Mouse (Mus musculus) gastrocnemius, adult 8-10 months (tissue): ENCODE measurements at regions not wholly inside any gene's neighbourhood (a gene's known extent, or its start where the extent isn't known, plus 50 kb on each side); places are given as distances from the start of the nearest gene placed in this dataset.
A peak's percentile ranks its signal among the peaks of the same experiment; 100 is the strongest.
"Not testable (repeated sequence)": the region's sequence is repeated elsewhere in the genome, so short reads cannot be mapped to it uniquely, and the experiment has no call there.

Experiments
- DNase-seq, 2 experiments: peaks; one replicate each; pipeline ENCODE4 v3.0.0; 2022; ENCODE audit warnings: low spot score in 2 of 2

DNA sequence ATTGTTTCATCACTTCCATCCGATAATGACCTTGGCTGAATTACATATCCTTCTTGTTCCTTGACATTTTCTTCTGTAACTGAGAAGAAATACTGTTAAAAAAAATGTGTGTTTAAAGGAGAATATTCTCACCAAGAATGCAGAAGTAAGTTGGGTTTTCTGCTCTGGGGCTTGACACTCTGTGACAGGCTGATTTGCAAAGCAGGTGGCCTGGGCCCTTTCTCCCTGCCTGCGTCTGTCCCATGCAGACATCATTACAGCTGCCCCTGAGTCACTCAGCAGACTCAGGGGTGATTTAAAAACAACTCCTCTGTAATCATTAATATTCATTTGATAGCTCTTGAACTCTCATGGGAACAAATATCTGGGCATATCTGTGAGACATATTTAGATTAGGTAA lies 229.4 kb upstream of the Synpr start:
- no peak for DNase-seq

DNA sequence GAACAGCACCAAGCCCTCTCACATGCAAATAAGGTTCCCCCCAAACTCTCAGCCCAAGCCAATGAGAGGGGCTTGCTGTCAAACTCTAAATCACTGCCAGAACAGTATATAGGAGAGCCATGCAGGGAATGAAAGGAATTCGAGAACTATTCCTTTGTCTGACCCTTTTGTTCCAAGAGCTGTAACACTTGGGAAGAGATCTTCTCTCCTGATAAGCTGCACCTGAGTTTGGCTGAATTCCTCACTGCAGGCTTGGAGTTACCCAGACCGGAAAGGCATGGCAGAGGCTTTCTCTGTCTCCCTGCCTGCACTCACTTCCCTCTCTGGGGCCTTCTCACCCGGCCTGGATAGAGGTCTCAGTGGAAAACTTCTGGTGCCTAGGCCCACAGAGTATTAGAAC lies 219.7 kb upstream of the Cadps start:
- not testable (repeated sequence) for DNase-seq

DNA sequence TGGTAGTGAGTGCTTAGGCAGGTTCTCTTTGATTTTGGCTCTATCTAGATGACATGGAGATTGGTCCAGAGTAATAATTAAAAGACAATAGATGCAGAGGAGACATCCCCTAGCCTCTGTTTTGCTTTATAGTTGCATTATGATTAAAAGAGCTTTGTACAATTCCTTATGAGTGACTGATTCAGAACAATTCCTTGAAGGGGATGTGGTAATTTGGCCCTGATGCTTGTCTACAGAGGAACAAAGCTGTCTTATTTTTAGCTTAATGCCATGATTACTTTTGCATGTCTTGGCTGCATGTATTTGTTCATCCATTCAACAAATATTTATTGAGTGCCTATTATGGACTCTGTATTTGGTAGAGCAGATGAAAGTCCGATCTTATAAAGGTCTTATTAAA lies 218.9 kb upstream of the Cadps start:
- DNase-seq: no peak

DNA sequence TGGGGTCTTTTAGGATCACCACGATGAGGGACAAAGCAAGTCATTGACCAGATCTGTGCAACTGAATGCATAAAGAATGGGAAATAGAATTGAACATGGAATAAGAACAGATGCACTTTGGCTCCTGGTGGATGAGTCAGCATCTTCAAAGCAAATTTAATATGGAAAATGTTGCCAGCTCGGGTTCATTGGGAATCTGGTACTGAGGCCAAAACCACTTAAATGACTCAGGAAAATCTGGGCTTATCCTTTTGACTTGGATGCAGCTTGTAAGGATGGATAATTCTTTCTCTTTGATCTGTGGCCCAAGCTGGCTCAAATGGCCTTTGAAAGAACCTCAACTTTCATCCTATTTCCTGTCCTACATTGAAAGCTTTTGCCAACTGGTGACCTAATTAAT lies 217.3 kb upstream of the Cadps start:
- DNase-seq: no peak

DNA sequence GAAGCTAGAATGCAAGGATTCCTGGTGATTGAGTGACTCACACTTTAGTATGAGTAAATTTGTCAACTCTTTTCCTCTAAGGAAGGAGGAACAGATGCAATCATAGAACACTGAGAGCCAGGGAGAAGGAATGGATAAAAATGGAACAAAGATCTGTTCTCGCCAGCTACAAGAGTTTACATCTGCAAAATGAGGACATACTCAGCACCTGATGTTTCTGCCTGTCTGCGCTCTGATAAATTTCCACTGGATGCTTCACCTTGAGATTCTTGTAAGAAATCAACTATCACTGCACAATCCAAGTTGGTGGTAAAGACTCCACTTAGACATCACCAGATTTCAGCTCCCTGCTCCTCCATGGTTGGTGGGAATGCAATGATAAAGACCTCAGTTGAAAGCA lies 214.5 kb upstream of the Cadps start:
- no peak for DNase-seq

DNA sequence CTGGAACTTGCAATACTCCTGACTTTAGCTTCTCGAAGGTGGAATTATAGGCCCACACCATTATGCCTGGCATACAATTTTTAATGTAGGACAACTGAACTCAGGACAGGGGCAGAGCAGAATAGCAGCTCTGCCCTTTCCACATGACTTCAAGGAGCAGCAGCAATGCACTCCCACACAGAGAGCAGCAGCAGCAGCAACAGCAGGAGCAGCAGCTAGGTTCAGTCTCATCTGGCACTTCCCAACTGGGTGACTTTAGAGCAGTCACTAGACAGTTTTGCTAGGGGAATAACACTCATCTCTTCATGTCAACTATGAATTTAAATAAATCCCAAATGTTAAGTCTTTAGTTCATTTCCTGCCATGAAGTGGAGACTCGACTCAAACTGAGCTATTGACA lies 206.9 kb upstream of the Cadps start:
- DNase-seq: no peak

DNA sequence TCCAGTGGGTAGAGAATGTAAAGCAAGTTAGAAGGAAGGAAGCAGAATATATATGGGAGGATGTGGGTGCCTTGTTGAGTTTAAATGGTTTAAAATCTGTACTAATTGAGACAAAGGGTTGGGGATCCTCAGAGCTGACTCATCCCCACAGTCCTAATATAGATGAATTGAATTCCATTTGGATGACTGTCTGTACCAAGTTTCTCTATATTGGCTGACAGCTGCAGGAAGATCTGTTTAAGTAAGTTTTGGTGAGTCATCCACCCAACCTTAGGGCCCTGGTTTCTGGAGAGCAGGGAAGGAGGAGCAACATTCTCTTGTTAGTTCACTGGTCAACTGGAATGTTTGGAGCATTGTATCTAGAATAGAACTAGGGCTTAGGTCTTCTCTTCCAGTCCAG lies 199.9 kb upstream of the Cadps start:
- no peak for DNase-seq

DNA sequence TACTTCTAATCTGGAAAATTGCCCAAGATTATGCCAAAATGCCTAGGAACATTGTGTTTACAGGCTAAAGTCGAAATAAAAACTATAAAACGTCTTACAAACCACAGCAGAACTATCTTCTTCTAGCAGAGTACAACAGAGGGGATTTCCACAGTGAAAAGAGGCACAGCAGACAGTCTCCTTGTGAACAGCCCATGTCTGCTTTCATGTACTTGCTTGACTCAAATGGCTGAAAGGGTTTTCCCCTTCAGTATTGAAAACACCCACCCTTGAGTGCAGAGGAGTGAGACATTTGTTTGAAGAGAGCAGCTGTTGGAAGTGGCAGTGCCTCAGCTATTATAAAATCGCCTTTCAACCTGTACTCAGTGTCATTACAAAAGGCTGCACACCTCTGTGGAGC lies 188.2 kb upstream of the Cadps start:
- DNase-seq: no peak

DNA sequence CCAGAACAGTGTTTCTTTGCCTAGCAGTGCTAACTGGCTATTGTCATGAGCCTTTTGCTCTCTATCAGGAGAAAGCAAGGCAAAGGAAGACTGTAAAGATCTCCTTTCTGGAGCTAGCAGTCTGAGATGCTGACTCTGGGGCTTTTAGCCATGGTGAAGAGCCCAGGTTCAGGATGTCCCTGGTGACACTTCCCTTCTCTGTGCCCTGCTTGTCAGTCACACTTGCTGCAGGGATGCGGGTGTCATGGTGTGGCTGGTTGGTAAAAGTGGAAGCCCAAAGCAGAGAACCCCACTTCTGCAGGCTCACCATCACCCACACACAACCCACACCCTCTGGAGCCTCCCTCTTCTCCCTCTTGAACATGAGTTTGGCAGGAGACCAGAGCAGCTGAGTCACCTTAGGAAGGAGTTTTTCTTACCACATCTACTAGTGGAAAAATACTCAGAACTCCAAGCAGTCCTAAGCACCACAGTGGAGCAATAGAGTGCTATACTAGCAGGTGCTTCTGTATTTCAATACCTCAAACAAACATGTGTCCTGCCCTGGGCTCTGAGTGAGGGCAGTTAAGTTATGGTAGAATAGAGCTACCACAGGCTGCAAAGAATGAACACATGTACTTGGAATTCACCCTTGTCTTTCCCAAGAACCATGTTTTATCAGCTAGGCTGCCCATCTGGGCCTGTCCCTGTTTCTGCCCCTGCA lies 178.3 kb upstream of the Cadps start:
- DNase-seq: no peak

DNA sequence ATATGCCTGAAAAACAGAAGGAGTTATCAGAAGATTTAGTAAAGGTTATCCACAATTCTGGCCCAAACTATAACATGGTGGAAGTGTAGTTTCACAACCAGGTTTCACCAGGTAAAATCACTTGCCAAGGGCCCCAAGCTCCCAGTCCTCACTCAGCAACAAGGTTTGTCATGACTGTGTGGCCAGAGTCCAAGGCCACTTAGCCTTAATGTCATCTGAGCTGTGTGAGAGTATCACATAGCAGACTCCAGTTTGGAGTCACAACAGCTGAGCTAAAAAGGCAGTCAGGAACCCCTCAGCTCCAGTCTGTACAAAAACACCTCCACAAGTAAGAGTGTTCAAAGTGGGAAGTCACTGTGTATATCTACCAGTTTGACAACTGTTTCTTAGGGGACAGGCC lies 156.5 kb upstream of the Cadps start:
- peak in 1 of 2 experiments; percentile 5 for DNase-seq

DNA sequence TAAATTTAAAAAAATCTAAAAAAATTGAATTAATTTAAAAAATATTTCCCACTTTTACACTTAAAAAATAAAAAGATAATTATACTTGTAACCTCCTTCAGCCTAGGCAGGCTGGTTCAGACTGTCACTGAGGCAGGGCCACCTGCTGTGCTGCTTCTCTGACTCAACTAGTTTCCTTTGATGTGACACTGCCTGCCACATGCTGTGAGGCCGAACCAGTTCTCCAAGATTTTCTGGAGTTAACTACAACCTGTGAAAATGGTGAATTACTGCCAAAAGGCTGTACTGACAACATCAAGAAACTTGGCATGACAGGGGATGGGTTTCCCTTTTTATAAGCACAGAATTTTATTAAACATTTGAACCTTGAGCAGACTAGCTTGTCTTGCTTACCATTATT lies 143.6 kb upstream of the Cadps start:
- no peak for DNase-seq

DNA sequence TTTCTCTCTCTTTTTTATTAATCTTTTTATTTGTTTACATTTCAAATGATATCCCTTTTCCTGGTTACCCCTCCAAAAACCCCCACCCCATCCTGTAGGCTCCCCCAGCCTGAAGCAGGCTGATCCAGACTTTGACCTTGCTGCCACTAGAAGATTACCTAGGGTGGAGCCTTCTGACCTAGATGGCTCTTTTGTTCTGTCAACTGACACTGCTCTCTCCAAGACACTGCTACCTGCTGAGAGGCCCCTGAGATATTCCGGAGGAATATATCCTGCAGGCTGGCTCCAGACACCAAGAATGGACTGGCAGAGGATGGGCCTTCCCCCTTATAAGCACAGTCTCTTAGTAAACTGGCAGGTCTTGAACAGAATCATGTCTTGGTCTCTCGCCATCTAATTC lies 135.0 kb upstream of the Cadps start:
- DNase-seq: not testable (repeated sequence)

DNA sequence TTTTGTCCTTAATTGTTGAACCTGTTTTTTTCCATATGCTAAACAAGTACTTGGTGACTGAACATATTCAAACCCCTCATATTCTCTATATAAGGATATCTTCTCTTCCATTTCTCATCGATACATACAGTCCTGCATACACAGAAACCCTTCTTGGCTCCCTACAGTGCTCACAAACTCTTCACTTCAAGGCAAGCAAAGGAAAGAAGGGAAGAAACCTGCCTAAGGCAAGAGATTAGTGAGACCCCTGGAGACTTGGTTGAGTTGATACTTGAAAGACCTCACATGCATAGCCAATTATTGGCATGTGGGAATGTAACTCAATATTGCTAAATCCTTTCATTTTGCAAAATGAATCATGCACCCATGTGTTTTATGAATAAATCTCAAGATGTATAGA lies 128.0 kb upstream of the Cadps start:
- no peak for DNase-seq

DNA sequence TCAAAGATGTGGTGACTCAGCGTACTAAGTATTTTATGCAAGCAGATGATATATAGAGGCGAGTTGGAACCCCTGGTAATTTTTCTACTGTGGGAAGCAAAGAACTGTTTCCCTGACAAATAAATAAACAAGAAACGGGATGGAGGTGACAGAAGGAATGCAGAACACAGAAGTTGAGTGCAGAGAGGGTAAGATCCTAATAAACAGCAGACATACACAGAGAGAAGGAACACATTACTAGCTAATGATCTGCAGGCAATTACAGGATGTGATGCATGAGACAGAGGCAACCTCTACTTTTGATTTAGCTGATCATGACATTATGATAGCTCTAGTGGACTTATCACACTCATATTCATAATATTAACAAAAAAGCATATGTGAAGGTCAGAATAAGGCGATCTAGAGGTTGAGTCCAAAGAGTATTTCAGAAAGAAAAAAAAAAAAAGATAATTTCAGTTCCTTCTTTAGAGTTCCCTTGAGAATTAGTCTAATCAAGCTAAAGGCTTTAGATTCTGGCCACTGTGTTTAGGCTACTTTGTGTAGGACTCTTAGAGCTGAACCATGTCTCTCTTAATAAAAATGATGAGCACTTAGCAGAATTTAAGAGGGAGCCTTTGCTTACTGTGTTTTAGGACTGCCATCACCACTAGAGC lies 115.9 kb upstream of the Cadps start:
- no peak for DNase-seq

DNA sequence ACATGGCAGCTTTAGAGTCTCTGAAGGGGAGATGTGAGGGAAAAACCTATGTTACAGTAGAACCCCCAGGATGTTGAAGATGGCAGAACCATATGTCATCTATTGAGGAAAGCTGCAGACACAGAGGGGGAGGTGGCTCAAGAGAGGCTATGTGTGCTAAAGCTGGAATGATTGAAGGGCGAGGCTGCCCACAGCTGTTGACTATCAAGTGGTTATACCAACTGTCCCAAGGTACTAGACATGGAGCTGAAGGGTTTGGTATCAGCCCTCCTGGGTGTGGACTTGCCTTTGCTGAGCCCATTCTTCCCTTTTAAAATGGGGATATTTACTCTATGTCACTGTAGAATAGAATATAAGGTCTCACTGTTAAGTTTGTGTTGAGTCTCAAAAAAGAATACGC lies 113.5 kb upstream of the Cadps start:
- DNase-seq: no peak

DNA sequence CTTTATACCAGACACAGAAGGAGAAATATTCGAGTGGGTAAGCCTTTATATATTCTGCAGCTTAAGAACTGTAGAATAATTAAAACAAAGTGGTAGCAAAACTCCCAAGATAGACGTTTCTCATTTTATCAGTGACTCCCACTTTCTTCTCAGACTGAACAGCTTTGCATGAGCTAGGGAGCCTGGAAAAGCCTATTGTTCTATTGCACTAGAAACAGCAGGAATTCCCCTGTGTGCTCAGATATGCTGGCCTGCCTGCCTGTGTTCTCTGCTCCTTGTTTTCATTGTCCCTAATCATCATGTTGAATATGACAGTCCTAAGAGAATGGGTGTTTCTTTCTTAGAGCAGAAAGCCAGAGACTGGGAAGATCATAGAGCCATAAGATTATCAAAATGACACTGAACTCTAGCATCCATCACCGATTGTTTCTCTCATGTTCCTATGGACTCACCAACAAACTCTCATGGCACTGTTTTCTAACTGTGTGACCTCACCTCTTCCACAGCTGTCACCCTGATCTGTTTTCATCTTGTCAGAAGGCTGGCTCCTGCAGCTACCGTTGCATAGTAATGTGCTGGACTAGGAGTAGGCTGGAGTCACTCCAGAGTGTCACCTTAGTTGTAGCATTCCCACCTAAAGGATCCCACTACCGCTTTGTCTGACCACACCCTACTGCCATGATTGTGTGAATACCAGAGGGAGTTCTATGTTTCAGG lies 108.9 kb upstream of the Cadps start:
- DNase-seq: no peak

DNA sequence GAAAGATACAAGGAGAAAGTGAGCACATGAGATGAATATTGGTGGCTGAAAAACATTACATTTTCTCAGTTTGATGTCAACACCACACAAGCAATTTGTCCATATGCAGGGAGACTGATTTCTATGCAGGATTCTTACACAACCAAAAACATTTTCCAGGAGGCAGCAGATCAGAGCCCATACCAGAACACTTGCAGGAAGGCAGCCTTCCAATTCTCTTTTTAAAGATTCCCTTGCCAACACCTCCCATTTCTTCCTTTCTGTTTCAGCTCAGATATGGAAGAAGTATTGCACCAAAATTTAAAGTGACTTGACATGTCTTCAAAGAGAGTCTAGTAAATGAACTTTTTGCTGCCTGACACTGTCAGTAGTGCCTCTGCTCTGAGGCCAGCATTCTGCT lies 100.7 kb upstream of the Cadps start:
- DNase-seq: no peak

DNA sequence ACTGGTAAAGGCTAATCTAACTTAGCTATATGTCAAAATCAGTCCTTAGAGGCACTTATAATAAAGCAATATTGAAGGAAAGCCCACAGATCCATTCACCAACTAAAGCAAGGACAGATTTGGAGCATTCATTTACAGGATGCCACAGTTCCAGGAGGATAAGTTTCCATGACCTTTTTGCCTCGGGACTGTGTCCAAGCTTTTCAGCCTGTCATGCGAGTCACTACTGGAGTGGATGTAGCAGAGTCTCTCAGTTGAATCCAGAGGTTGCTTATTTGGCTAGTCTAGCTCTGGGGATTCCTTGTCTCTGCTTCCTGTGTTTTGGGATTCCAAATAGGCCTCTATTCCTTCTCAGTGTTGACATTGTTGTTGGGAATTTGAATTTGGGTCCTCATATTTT lies 92.6 kb upstream of the Cadps start:
- DNase-seq: no peak

DNA sequence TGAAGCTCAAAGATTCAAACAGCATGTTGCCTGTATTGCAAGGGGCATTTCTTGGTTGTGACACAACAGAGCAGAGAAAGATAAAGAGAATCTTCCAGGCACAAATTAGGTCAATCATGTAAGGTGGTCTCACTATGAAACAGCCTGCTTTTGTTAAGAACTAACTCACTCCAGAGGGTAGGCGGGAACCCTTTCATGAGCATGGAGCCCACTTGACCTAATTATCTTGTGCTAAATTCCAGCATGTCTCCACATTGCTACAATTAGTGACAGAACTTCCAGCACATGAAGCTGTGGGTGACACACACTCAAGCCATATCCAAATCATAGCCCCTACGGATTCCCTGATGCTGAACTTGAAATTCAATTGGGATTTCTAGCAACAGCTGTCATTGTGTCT lies 91.1 kb upstream of the Cadps start:
- DNase-seq: no peak

DNA sequence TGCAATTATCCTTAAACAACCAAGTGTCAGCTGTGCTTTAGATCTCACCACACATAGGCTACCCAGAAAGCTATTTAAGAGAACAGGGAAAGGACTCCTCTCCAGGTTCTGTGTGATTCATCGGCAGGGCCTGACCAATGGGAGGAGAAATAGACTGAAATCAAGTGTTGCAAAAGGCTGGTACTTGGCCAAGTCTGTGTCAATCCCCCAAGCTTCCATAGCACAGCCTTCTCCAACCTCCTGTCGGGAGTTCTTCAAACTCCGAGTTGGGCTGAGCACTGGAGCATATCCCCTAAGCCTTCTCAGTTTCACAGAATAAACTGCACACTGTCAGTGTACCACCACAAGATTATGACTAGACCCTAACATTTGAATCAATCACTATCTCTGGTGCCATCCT lies 90.5 kb upstream of the Cadps start:
- no peak for DNase-seq

DNA sequence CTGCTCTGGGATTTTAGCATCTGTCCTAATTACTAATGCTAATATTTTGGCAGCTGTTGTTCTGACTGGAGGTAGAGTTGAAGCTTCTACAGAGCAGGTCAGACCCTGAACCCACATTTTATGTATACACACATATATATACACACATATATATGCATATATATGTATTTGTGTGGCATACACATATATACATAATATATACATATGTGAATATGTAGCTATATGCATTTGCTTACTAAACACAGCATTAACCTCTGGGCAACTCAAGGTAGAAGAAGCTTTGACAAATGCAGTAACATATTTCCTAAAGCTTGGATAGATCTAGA lies 54.4 kb upstream of the Cadps start:
- DNase-seq: no peak

DNA sequence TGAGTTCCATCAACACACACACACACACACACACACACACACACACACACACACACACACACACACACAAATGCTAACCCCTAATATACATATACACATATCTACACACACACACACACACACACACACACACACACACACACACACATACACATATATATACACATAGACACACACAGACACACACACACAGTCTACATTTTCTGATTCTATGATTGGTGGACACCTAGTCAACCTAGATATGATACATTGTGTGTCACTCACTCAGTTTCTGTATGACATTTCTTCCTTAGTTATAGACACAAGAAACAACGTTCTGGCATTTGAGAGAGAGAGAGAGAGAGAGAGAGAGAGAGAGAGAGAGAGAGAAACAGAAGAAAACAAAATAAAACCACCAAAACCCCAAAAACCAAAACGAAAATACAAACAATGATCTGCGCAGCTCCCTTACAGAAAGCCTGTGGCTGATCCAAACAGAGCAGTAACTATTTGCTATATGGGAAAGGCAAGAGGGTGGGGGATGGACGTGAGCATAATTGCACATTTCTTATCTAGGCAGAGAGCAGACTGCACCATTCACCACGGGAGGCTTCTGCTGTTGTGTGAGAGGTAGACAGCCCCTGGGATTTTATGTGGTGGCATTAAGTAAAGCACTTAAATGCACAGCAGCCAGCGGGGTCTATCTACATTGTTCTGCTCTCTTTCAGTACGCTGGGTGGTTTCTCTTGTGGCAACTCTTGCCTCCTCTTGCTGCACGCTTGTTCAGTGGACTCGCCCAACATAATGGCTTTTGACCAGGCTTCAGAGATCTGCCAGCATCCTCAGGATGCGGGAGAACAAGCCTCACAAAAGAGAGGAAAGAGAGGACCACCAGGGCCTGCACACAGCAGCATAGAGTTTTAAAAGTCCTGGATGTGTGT lies 53.8 kb upstream of the Cadps start:
- no peak for DNase-seq
